Mouse (Mus musculus): Measurements from ENCODE around the gene Zfp385c. TPM values are rescaled to one million over a fixed set of nuclear protein-coding genes. Genes with fewer than 3 reads are reported as not detected.
A peak's percentile ranks its signal among the peaks of the same experiment; 100 is the strongest.

Gene Zfp385c
- polyA plus RNA-seq, 1 experiment from 2014 or later, result 0.16 TPM

- H3K27ac ChIP-seq, result no peak overlapping the region
- H3K9me3 ChIP-seq (replicated peaks), result no peaks in the 10 kb centered on the region
- 75% methylated on average over 3 of the region's 3 CpGs for WGBS
- peaks cover 7% of the 10 kb centered on the region; the same call in 1 of the 2 replicates for H3K27me3 ChIP-seq (ENCODE audit: low read depth, poor library complexity, severe bottlenecking)
- no peak overlapping the region for H3K4me3 ChIP-seq
- peaks cover 15% of the 10 kb centered on the region for H3K36me3 ChIP-seq
- no peak for DNase-seq (ENCODE audit: low spot score)
- peaks cover 39% of the 10 kb centered on the region for H3K4me1 ChIP-seq
Observed at GRCm38 (mm10) chr11:100700710-100701109, 8.5 kb upstream of the Zfp385c start.

DNA sequence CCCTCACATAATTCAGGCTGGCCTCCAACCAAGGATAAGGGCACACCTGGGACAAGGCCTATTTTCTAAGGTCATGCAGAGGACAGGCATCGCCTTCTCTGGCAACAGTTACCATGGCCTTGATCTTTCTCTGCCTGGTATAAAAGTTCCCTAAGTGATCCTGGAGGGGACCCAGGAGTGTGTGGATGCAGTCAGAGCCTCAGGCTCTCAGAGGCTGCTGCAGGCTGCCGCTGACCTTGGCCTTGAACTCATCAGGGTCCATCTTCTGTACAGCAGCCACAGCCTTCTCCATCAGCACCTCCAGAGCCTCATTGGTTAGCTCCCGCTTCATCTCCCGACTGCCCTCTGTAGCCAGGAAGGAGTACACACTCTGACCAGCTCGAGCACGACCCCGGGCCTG lies 5.7 kb upstream of the Zfp385c start:
- Histone ChIP-seq H3K27ac (no peak overlapping the region), H3K27me3 (ENCODE audit: low read depth, poor library complexity, severe bottlenecking) (peaks cover 17% of the 10 kb centered on the region), H3K4me1 (peaks cover 28% of the 10 kb centered on the region), H3K36me3 (no peaks in the 10 kb centered on the region), H3K9me3 (replicated peaks) (no peaks in the 10 kb centered on the region), H3K4me3 (no peak overlapping the region)
- 72% methylated on average over 7 of the region's 7 CpGs for WGBS
- DNase-seq (ENCODE audit: low spot score), result no peak

DNA sequence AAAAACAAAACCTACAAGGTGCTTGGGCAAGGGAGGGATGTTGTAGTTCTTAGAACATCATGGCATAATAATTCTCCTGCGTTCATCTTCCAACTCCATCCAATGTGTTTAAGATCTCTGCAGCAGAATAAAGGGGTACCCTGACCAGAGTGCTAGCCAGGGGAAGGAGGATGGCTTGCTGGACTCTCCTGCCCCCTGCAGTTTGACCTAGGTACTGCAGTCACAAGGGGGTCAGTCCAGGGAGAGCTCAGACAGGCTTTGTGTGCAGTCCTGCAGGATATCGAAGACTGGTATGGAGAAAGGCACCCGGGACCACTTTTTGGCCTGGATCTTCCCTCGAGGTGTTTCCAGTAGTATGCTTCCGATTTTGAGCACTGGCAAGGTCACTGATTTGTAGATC lies 2.7 kb upstream of the Zfp385c start:
- DNase-seq (ENCODE audit: low spot score), result peak; percentile 87
- Histone ChIP-seq H3K4me1 (peaks cover 20% of the 10 kb centered on the region), H3K27ac (no peak overlapping the region), H3K27me3 (ENCODE audit: low read depth, poor library complexity, severe bottlenecking) (peaks cover 40% of the 10 kb centered on the region), H3K4me3 (no peak overlapping the region), H3K36me3 (no peaks in the 10 kb centered on the region), H3K9me3 (replicated peaks) (no peaks in the 10 kb centered on the region)
- 50% methylated on average over 5 of the region's 5 CpGs for WGBS

GRCm38 (mm10) chr11:100693154-100693553 lies 899 bp upstream of the Zfp385c start:
- WGBS, result 15% methylated on average over 5 of the region's 5 CpGs

DNA sequence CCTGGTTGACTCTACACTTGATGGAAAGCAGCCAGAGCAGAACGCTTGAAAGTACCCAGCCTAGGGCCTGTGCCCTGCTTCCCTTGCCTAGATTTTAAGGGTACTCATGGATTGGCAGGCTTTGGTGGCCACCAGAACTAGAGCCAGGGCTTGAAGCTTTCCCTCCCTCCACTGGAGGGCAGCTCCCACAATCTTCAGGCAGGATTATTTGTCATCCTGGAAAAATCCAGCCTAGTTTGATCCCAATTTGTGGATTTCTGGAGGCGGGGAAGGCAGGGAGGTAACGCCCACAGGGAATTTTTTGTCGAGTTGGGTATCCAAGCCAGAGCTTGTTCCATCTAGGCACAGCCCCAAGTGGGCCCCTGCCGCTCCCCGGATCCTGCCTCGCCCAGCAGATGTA lies 1.9 kb downstream of the Zfp385c start:
- Histone ChIP-seq H3K4me1 (peaks cover 20% of the 10 kb centered on the region), H3K27ac (no peak overlapping the region), H3K4me3 (no peak overlapping the region), H3K27me3 (ENCODE audit: low read depth, poor library complexity, severe bottlenecking) (peaks cover 43% of the 10 kb centered on the region), H3K36me3 (no peaks in the 10 kb centered on the region), H3K9me3 (replicated peaks) (no peaks in the 10 kb centered on the region)
- 80% methylated on average over 7 of the region's 7 CpGs for whole genome bisulfite sequencing
- no peak for DNase-seq (ENCODE audit: low spot score)

More at GRCm38 (mm10) chr11:100693154-100693553, 899 bp upstream of the Zfp385c start:
- Histone ChIP-seq H3K4me1 (peaks cover 20% of the 10 kb centered on the region), H3K27ac (no peak overlapping the region), H3K27me3 (ENCODE audit: low read depth, poor library complexity, severe bottlenecking) (peaks cover 43% of the 10 kb centered on the region), H3K9me3 (replicated peaks) (no peaks in the 10 kb centered on the region), H3K36me3 (no peaks in the 10 kb centered on the region), H3K4me3 (no peak overlapping the region)
- DNase-seq (ENCODE audit: low spot score), result no peak

GRCm38 (mm10) chr11:100688443-100688842 lies 3.8 kb downstream of the Zfp385c start:
- peaks cover 18% of the 10 kb centered on the region for H3K4me1 ChIP-seq
- WGBS, result 81% methylated on average over 4 of the region's 4 CpGs
- H3K36me3 ChIP-seq, result no peaks in the 10 kb centered on the region
- no peak overlapping the region for H3K4me3 ChIP-seq
- no peak for DNase-seq (ENCODE audit: low spot score)
- H3K27ac ChIP-seq, result no peak overlapping the region
- no peaks in the 10 kb centered on the region for H3K9me3 ChIP-seq (replicated peaks)
- H3K27me3 ChIP-seq (ENCODE audit: low read depth, poor library complexity, severe bottlenecking), result peaks cover 39% of the 10 kb centered on the region

- H3K9me3 ChIP-seq (replicated peaks), result no peaks in the 10 kb centered on the region
- H3K36me3 ChIP-seq, result no peaks in the 10 kb centered on the region
- no peak overlapping the region for H3K4me3 ChIP-seq
- WGBS, result 82% methylated on average over 7 of the region's 7 CpGs
- H3K27me3 ChIP-seq (ENCODE audit: low read depth, poor library complexity, severe bottlenecking), result peaks cover 27% of the 10 kb centered on the region
- no peak overlapping the region for H3K27ac ChIP-seq
- peaks cover 6% of the 10 kb centered on the region for H3K4me1 ChIP-seq
- DNase-seq (ENCODE audit: low spot score), result no peak
Observed at GRCm38 (mm10) chr11:100687265-100687664, 5.0 kb downstream of the Zfp385c start.

GRCm38 (mm10) chr11:100685371-100685770 lies 6.9 kb downstream of the Zfp385c start:
- Histone ChIP-seq H3K9me3 (replicated peaks) (no peaks in the 10 kb centered on the region), H3K4me3 (no peak overlapping the region), H3K27ac (no peak overlapping the region), H3K36me3 (no peaks in the 10 kb centered on the region), H3K4me1 (no peaks in the 10 kb centered on the region), H3K27me3 (ENCODE audit: low read depth, poor library complexity, severe bottlenecking) (peaks cover 8% of the 10 kb centered on the region)
- DNase-seq (ENCODE audit: low spot score), result no peak
- 84% methylated on average over 3 of the region's 3 CpGs for WGBS

GRCm38 (mm10) chr11:100684084-100684483 lies 8.2 kb downstream of the Zfp385c start:
- H3K27me3 ChIP-seq (ENCODE audit: low read depth, poor library complexity, severe bottlenecking), result no peaks in the 10 kb centered on the region
- DNase-seq (ENCODE audit: low spot score), result no peak
- no peak overlapping the region for H3K27ac ChIP-seq
- 88% methylated on average over 2 of the region's 2 CpGs for WGBS
- no peaks in the 10 kb centered on the region for H3K9me3 ChIP-seq (replicated peaks)
- no peak overlapping the region for H3K4me3 ChIP-seq
- no peaks in the 10 kb centered on the region for H3K36me3 ChIP-seq
- no peaks in the 10 kb centered on the region for H3K4me1 ChIP-seq

DNA sequence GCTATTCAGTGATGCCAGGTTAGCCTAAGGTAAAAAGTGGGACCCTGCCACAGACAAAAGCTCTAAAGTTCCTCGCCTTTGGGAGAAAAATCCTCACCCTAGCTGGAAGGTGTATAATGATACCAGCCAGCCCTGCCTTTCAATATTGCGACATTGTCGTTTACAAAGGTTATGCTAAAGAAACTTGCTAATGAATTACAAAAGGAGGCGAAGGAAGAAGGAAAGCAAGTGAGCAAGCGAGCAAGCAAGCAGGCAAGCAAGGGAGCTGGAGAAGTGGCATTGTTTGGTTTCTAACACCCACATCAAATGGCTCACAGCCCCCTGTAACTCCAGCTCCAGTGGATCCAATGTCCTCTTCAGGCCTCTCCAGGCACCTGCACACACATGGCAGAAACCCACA lies 9.7 kb downstream of the Zfp385c start:
- peaks cover 6% of the 10 kb centered on the region for H3K4me1 ChIP-seq
- WGBS, result 73% methylated on average over 5 of the region's 5 CpGs

GRCm38 (mm10) chr11:100681826-100682225 lies 10.4 kb downstream of the Zfp385c start:
- Histone ChIP-seq H3K4me1 (peaks cover 10% of the 10 kb centered on the region), H3K27ac (no peak overlapping the region), H3K9me3 (replicated peaks) (no peaks in the 10 kb centered on the region), H3K36me3 (no peaks in the 10 kb centered on the region), H3K4me3 (no peak overlapping the region), H3K27me3 (ENCODE audit: low read depth, poor library complexity, severe bottlenecking) (peaks cover 10% of the 10 kb centered on the region)
- 76% methylated on average over 5 of the region's 5 CpGs for WGBS
- no peak for DNase-seq (ENCODE audit: low spot score)

More for the DNA sequence above, 9.7 kb downstream of the Zfp385c start:
- Histone ChIP-seq H3K27ac (no peak overlapping the region), H3K27me3 (ENCODE audit: low read depth, poor library complexity, severe bottlenecking) (peaks cover 8% of the 10 kb centered on the region), H3K36me3 (no peaks in the 10 kb centered on the region), H3K4me3 (no peak overlapping the region), H3K9me3 (replicated peaks) (no peaks in the 10 kb centered on the region)
- no peak for DNase-seq (ENCODE audit: low spot score)

GRCm38 (mm10) chr11:100677810-100678209 lies 14.4 kb downstream of the Zfp385c start:
- Histone ChIP-seq H3K27me3 (ENCODE audit: low read depth, poor library complexity, severe bottlenecking) (peaks cover 39% of the 10 kb centered on the region), H3K4me3 (no peak overlapping the region), H3K36me3 (no peaks in the 10 kb centered on the region), H3K4me1 (peaks cover 17% of the 10 kb centered on the region), H3K27ac (no peak overlapping the region), H3K9me3 (replicated peaks) (no peaks in the 10 kb centered on the region)
- no peak for DNase-seq (ENCODE audit: low spot score)
- WGBS, result 61% methylated on average over 7 of the region's 7 CpGs

- Histone ChIP-seq H3K27ac (peak overlapping the region; percentile 63), H3K9me3 (replicated peaks) (no peaks in the 10 kb centered on the region), H3K4me1 (peaks cover 24% of the 10 kb centered on the region), H3K36me3 (no peaks in the 10 kb centered on the region), H3K27me3 (ENCODE audit: low read depth, poor library complexity, severe bottlenecking) (peaks cover 54% of the 10 kb centered on the region), H3K4me3 (peak overlapping the region; percentile 33)
- peak; percentile 69 for DNase-seq (ENCODE audit: low spot score)
- 2% methylated on average over 23 of the region's 23 CpGs for WGBS
Observed at GRCm38 (mm10) chr11:100673169-100673568, 19.1 kb downstream of the Zfp385c start.

GRCm38 (mm10) chr11:100671956-100672355 lies 20.3 kb downstream of the Zfp385c start:
- no peak overlapping the region for H3K27ac ChIP-seq
- no peak overlapping the region for H3K4me3 ChIP-seq
- peaks cover 15% of the 10 kb centered on the region for H3K4me1 ChIP-seq
- H3K9me3 ChIP-seq (replicated peaks), result no peaks in the 10 kb centered on the region
- peaks cover 45% of the 10 kb centered on the region for H3K27me3 ChIP-seq (ENCODE audit: low read depth, poor library complexity, severe bottlenecking)
- DNase-seq (ENCODE audit: low spot score), result no peak
- no peaks in the 10 kb centered on the region for H3K36me3 ChIP-seq
- WGBS, result 73% methylated on average over 2 of the region's 2 CpGs
